Mouse (Mus musculus) spleen, adult 2 months (tissue): ENCODE measurements around the gene Igsf21. TPM values are rescaled to one million over a fixed set of nuclear protein-coding genes. Genes with fewer than 3 reads are reported as not detected.

Experiments used
- DNase-seq, 2 experiments: peaks; one replicate each; pipeline versions ENCODE4 v3.0.0 to v3.0.0-alpha.2; 2012 to 2021; ENCODE audit warnings: low spot score in 2 of 2, low read depth in 1 of 2
- H3K27ac ChIP-seq: fragments of 200-500 bp; 2 replicates; pipeline ENCODE4 v1.5.1; 2012; ENCODE audit warnings: low read length, inconsistent platforms; ENCODE audit not compliant: insufficient read depth
- H3K27me3 ChIP-seq: fragments of 200-500 bp; 2 replicates; pipeline ENCODE4 v1.6.1; 2012; ENCODE audit warnings: mild to moderate bottlenecking, moderate library complexity, low read length, inconsistent platforms; ENCODE audit not compliant: control insufficient read depth, insufficient read depth
- H3K36me3 ChIP-seq: fragments of 200-500 bp; 2 replicates; pipeline ENCODE4 v1.6.1; 2012; ENCODE audit warnings: mild to moderate bottlenecking, low read length, inconsistent platforms; ENCODE audit not compliant: control insufficient read depth, insufficient read depth
- H3K4me1 ChIP-seq: fragments of 200-500 bp; 2 replicates; pipeline ENCODE4 v1.6.1; 2011; ENCODE audit warnings: inconsistent platforms; ENCODE audit not compliant: control insufficient read depth, insufficient read depth, insufficient read length
- H3K4me3 ChIP-seq: fragments of 200-500 bp; 2 replicates; pipeline ENCODE4 v1.5.1; 2011; ENCODE audit warnings: mild to moderate bottlenecking, inconsistent platforms; ENCODE audit not compliant: insufficient read depth, insufficient read length; ENCODE audit errors: extremely low read depth
- CTCF ChIP-seq: fragments of 200-500 bp; IDR thresholded peaks from 2 replicates; pipeline ENCODE4 v1.5.1; 2011; ENCODE audit warnings: mild to moderate bottlenecking, inconsistent platforms; ENCODE audit not compliant: insufficient read depth, insufficient read length, insufficient replicate concordance; ENCODE audit errors: extremely low read depth
- POLR2A ChIP-seq: fragments of 200-500 bp; IDR thresholded peaks from 2 replicates; pipeline ENCODE4 v1.6.1; 2011; ENCODE audit warnings: low read depth, low read length, inconsistent platforms
- WGBS: fragments of 180-500 bp; shearing (Covaris S2); methylation state at CpG from one replicate; pipeline ENCODE4 v1.1.7; 2018; 5-methylcytosine and 5-hydroxymethylcytosine counted together
- polyA plus RNA-seq: library from polyadenylated mRNA; depleted of rRNA; stranded (reverse); fragments of >200 nt; gene quantifications from 2 replicates; pipeline ENCODE4 v1.2.3, GENCODE M21; 2012

Igsf21 gene
- polyA plus RNA-seq, 1 experiment, result 0.05 TPM

DNA sequence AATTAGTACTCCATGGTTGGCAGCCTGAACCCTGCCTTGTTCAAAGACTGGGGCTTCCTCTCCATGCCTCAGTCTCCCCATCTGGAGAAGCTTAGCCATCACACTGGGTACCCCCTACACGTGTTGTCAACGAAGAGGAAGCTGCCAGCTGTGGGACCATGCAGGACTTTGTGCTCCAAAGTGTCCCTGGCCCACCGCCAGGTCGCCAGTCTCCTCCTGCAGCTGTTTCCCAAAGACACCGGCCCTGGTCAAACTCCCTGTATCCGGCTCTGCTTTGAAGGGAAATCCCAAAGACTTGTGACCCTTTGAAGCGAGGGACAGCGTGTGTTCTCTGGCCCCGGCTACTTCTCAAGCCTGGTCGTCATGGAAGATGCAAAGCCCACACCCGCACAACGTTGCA, 23.5 kb downstream of the Igsf21 start:
- DNase-seq, result no peak
- WGBS, result 45% methylated on average over 12 of the region's 12 CpGs
- Histone ChIP-seq H3K27me3 (no peaks in the 10 kb centered on the region), H3K27ac (no peak overlapping the region), H3K4me3 (no peak overlapping the region), H3K4me1 (no peaks in the 10 kb centered on the region), H3K36me3 (no peaks in the 10 kb centered on the region)
- TF ChIP-seq CTCF, result no peak
- no peak for TF ChIP-seq POLR2A

DNA sequence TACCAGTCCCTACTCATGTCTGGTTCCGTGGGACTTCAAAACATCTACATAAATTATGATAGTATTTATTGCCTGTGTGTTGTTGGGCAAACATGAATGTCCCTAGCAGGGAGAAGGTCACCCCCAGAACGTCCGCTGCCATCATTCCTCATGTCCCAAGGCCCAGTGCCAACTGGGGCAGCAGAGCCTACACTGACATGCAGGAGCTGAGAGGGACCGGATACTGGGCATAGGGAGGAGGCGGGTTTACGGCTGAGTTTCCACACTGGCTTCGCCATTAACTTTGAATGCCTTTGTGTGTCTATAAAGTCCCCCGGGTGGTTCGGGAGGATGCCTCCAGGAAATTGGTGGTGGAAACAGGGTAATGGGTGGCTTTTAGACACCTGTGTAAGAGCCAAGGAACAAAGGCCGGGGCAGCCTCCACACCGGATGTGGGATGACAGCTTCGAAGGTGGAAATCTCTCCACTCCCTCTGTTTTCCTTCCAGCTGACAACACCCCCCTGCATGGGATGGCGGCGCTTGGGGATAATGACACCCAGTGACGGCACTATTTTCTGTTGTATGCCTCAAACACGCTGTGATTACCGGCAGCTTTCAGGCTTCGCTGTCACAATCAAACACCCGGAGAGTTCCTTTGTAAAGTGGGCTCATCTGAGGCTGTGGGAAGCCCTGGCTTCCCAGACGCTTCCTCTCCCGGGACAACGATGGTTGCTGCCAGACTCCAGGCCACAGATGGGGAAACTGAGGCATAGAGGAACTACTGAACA, 26.1 kb downstream of the Igsf21 start:
- H3K27me3 ChIP-seq, result no peaks in the 10 kb centered on the region
- DNase-seq, result no peak
- H3K4me1 ChIP-seq, result no peaks in the 10 kb centered on the region
- 55% methylated on average over 22 of the region's 22 CpGs for WGBS
- TF ChIP-seq POLR2A (no peak), CTCF (no peak)
- no peaks in the 10 kb centered on the region for H3K36me3 ChIP-seq
- H3K27ac ChIP-seq, result no peak overlapping the region
- no peak overlapping the region for H3K4me3 ChIP-seq

DNA sequence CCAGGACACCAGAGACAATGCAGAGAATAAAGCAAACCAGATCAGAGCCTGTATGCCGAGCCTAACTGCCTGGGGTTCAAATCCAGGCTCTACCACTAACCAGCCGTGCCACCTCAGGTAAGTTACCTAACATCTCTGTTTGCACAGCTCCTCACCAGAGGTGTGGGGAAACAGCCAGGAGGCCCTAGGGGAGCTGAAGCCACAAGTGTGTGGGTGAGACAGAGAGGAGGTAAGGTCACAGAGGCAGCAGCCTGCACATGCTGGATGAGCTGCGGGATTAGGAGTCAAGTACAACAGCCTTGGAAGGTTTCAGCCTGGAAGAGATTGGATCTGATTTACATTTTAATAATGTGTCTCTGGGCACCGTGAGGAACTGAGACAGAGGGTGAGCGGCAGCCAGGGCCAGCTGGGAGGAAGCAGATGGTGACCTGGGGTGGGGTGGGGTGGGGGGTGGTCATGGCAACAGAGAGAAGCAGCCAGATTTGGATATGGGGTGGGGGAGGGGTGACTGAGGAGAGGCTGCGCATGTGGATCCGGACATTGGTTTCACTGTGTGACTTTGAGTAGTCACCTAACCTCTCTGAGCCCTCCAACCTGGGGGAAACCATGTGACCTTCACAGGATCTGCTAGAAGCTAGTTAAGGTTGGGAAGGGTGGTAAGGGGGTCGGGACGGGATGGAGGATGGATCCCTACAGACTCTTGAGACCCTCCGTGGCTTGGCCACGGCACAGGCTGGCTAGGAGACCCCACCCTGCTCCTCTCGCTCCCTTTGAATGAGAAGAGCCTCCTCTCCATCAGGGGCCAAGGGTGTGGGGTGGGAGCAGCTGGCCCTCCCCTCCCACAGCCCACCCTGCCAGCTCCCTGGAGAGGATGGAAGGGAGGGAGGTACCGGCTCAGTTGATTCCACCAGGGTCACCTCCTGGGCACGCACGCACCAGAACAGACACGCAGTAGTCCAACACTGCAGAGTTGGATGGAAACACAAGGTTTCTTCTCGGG, 27.4 kb downstream of the Igsf21 start:
- Histone ChIP-seq H3K4me1 (no peaks in the 10 kb centered on the region), H3K4me3 (no peak overlapping the region), H3K27ac (no peak overlapping the region), H3K27me3 (no peaks in the 10 kb centered on the region), H3K36me3 (no peaks in the 10 kb centered on the region)
- no peak for TF ChIP-seq CTCF
- TF ChIP-seq POLR2A, result no peak
- 67% methylated on average over 17 of the region's 17 CpGs for WGBS
- DNase-seq, result no peak

DNA sequence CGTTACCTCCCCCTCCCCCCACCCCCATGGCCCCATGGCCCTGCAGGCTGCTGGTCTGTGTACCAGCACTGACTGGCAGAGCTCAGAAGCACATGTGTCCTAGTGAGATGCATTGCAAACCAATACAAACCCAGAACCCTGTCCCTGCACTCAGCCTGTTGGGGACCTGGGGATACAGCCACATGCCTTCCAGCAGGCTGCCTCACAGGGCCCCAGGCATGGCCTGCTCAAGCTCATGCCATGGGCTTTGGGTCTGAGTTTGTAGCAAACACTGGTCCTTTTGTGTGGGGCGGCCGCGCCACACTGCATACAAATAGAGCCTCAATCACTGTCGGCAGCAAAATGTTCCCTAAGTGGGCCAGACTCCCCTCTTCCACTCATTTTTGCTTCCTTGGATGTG, 28.2 kb downstream of the Igsf21 start:
- no peak for DNase-seq
- Histone ChIP-seq H3K4me3 (no peak overlapping the region), H3K27me3 (no peaks in the 10 kb centered on the region), H3K27ac (no peak overlapping the region), H3K4me1 (no peaks in the 10 kb centered on the region), H3K36me3 (no peaks in the 10 kb centered on the region)
- WGBS, result 87% methylated on average over 5 of the region's 5 CpGs
- TF ChIP-seq POLR2A, result no peak
- TF ChIP-seq CTCF, result no peak

DNA sequence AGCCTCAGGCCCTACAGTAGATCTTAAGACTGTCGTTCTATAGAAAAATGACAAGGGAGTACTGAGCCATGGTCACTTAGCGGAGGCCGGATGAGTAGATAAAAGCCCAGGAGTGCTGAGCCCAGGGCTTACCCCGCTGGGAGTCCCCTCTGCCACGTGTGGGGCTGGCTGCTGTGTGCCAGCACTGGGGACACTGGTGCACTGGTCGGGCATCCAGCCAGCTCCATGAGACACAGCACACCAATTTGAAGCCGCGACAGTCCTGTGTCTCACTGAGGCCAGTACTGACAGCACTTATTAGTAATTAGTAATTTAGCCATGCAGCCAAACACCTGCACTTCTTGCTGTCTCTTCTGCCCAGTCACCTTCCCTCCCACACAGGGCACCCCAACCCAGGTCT, 28.6 kb downstream of the Igsf21 start:
- Histone ChIP-seq H3K27me3 (no peaks in the 10 kb centered on the region), H3K27ac (no peak overlapping the region), H3K4me3 (no peak overlapping the region), H3K4me1 (no peaks in the 10 kb centered on the region), H3K36me3 (no peaks in the 10 kb centered on the region)
- WGBS, result 85% methylated on average over 8 of the region's 8 CpGs
- TF ChIP-seq CTCF (no peak), POLR2A (no peak)
- no peak for DNase-seq

DNA sequence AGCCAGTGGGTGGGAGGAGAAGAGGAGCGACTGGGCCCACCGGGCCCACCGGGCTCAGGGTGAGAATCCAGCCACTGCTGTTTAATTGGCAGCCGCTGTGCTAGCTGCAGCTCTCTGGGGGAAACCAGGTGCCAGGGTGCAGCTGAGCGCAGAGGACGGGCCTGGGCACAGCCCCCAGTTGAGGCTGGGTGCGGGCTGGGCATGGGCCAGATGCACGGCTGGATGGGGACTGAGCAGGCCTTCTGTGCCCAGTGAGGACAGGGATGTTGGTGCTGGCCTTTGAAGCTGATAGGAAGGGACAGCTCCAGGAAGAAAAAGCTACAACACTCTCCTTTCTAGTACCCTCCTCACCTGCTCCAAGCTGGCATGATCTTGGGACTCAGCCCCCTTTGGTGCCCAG, 30.5 kb downstream of the Igsf21 start:
- DNase-seq, result no peak
- Histone ChIP-seq H3K27ac (no peak overlapping the region), H3K4me3 (no peak overlapping the region), H3K27me3 (no peaks in the 10 kb centered on the region), H3K36me3 (no peaks in the 10 kb centered on the region), H3K4me1 (no peaks in the 10 kb centered on the region)
- 86% methylated on average over 8 of the region's 8 CpGs for WGBS
- TF ChIP-seq CTCF (no peak), POLR2A (no peak)

DNA sequence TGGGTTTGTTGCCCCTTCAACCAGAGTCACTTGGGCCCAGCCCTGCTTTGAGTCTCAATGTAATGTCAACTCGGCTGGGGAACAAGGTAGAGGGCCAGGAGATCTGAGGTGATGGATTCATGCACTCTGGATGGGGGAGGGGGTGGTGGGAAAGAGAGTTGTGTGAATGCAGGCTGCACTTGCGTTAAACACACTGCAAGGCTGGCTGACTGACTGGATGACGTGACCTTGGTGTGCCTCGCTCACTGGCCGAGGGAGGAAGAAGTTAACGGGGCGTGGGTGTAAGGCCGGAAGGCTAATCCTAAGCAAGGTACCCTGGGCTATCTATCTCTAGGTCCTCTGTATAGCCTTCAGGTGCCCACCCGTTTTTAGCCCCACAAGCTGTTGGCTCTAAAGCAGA, 31.4 kb downstream of the Igsf21 start:
- Histone ChIP-seq H3K27ac (no peak overlapping the region), H3K4me1 (no peaks in the 10 kb centered on the region), H3K27me3 (no peaks in the 10 kb centered on the region), H3K4me3 (no peak overlapping the region), H3K36me3 (no peaks in the 10 kb centered on the region)
- 79% methylated on average over 9 of the region's 9 CpGs for WGBS
- DNase-seq, result no peak
- TF ChIP-seq POLR2A (no peak), CTCF (no peak)
